Mouse (Mus musculus): ENCODE results near the gene Smoc1. TPM values are rescaled to one million over a fixed set of nuclear protein-coding genes. Genes with fewer than 3 reads are reported as not detected.

Gene Smoc1
- polyA plus RNA-seq, 1 experiment from 2014 or later = 8.6 TPM

DNA sequence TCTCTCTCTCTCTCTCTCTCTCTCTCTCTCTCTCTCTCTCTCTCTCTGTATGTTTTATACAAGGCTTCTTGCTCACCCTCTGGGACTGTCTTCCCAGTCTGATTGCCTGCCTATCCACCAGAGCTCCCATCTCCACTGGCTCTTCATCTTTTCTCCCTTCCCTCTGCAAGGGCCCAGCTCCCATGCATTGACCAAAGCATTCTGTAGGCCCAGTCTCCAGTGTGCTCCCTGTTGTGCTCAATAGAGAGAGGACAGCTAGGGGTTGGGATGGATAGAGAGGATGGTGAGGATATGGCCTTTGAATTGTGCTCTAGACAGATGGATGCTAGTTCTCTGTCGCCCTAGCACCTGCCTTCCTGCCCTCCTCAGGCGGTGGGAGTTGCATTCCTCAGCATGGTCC, 196.7 kb downstream of the Smoc1 start:
- no peak for ATAC-seq (replicated peaks; ENCODE audit: extremely low read depth, insufficient read depth, low FRiP score)
- Histone ChIP-seq H3K4me2 (ENCODE audit: low read depth, low read length) (no peak overlapping the region), H3K9me3 (replicated peaks; ENCODE audit: control insufficient read depth, low read length) (no peaks in the 10 kb centered on the region), H3K27ac (ENCODE audit: low read length) (no peak overlapping the region), H3K27me3 (ENCODE audit: control insufficient read depth, insufficient read depth, low read length) (no peaks in the 10 kb centered on the region; the same call in 1 of the 2 replicates), H3K36me3 (ENCODE audit: control insufficient read depth, insufficient read depth) (no peaks in the 10 kb centered on the region), H3K4me3 (ENCODE audit: low read length) (no peak overlapping the region), H3K9ac (ENCODE audit: low read length) (no peak overlapping the region), H3K4me1 (ENCODE audit: control insufficient read depth, insufficient read depth, low read length) (no peaks in the 10 kb centered on the region)
- 59% methylated on average over 2 of the region's 2 CpGs for WGBS

DNA sequence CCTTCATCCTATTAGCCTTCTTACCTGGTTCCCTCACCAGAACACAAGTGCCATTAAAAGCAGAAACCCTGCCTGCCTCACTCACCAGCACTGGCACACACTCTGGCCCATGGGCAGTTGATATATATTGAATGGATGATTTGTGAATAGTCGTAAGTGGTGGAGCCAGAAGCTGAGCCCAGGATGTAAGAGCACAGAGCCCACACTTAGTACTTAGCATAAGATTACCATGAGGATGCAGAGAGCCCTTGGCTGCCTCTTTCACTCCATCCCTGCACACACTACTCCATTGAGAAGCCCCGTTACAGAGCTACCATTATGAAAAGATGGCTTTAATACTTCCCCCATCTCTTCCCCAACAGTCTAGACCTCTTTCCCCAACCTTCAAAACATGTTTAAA, 198.2 kb downstream of the Smoc1 start:
- no peak overlapping the region for H3K27ac ChIP-seq (ENCODE audit: low read length)
- no peak for ATAC-seq (replicated peaks; ENCODE audit: extremely low read depth, insufficient read depth, low FRiP score)
- H3K4me3 ChIP-seq (ENCODE audit: low read length) = no peak overlapping the region
- 72% methylated on average over 2 of the region's 2 CpGs for WGBS
- no peaks in the 10 kb centered on the region for H3K9me3 ChIP-seq (replicated peaks; ENCODE audit: control insufficient read depth, low read length)
- H3K36me3 ChIP-seq (ENCODE audit: control insufficient read depth, insufficient read depth) = no peaks in the 10 kb centered on the region
- no peaks in the 10 kb centered on the region for H3K4me1 ChIP-seq (ENCODE audit: control insufficient read depth, insufficient read depth, low read length)
- H3K4me2 ChIP-seq (ENCODE audit: low read depth, low read length) = no peak overlapping the region
- H3K27me3 ChIP-seq (ENCODE audit: control insufficient read depth, insufficient read depth, low read length) = no peaks in the 10 kb centered on the region; the same call in 1 of the 2 replicates
- no peak overlapping the region for H3K9ac ChIP-seq (ENCODE audit: low read length)

DNA sequence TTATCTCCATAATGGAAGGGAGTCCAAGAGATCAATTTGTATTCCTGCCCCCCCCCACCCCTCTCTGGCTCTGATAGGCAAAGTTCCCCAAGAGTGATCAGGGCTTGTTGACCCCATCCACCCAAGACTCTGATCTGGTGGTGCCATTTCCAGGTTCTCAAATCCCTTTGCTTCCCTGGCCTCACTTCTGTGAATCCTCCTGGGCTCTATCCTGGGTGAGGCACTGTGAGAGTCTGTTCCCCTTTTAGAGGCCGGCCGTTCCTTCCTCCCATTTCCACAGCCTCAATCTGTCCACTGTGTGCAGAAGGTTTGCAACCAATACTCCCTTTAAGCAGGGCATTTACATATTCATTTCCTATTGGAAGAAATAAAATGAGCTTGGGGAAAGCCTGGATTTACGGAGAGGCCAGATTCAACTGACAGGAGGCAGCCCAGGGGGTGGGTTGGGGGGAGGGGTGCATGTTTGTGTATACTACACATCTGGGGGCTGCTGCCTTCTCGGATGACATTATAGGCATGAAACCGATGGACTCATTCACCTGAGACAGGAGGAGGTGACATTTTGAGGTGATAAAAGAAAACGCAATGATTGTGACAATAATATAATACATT, 199.5 kb downstream of the Smoc1 start:
- 40% methylated on average over 6 of the region's 6 CpGs for WGBS

DNA sequence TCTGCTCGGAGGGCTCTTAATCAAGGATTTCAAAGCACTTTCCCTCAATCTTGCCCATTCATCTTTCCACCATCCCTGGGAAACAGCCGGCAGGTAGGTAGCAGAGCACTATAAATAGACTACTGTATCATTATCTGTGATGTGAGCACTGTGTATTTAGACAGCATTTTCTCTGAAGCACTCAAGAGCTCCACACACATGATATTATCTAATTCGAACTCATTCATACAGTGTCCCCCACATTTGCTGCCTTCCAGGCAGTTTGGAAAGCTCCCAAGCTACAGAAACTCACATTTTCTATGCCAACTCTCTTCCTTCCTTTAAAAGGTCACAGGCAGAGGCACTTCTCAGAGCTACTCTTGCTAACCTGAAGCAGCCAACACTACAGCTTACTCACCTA, 200.0 kb downstream of the Smoc1 start:
- Histone ChIP-seq H3K4me1 (ENCODE audit: control insufficient read depth, insufficient read depth, low read length) (no peaks in the 10 kb centered on the region), H3K9me3 (replicated peaks; ENCODE audit: control insufficient read depth, low read length) (no peaks in the 10 kb centered on the region), H3K36me3 (ENCODE audit: control insufficient read depth, insufficient read depth) (no peaks in the 10 kb centered on the region), H3K9ac (ENCODE audit: low read length) (no peak overlapping the region), H3K4me3 (ENCODE audit: low read length) (no peak overlapping the region), H3K27ac (ENCODE audit: low read length) (no peak overlapping the region), H3K4me2 (ENCODE audit: low read depth, low read length) (no peak overlapping the region), H3K27me3 (ENCODE audit: control insufficient read depth, insufficient read depth, low read length) (no peaks in the 10 kb centered on the region; the same call in 1 of the 2 replicates)
- ATAC-seq (replicated peaks; ENCODE audit: extremely low read depth, insufficient read depth, low FRiP score) = no peak
- WGBS = 43% methylated on average over 3 of the region's 3 CpGs

More for the DNA sequence above, 199.5 kb downstream of the Smoc1 start:
- H3K36me3 ChIP-seq (ENCODE audit: control insufficient read depth, insufficient read depth) = no peaks in the 10 kb centered on the region
- H3K9ac ChIP-seq (ENCODE audit: low read length) = no peak overlapping the region
- H3K4me3 ChIP-seq (ENCODE audit: low read length) = no peak overlapping the region
- H3K4me2 ChIP-seq (ENCODE audit: low read depth, low read length) = no peak overlapping the region
- ATAC-seq (replicated peaks; ENCODE audit: extremely low read depth, insufficient read depth, low FRiP score) = no peak
- H3K27me3 ChIP-seq (ENCODE audit: control insufficient read depth, insufficient read depth, low read length) = no peaks in the 10 kb centered on the region; the same call in 1 of the 2 replicates
- H3K9me3 ChIP-seq (replicated peaks; ENCODE audit: control insufficient read depth, low read length) = no peaks in the 10 kb centered on the region
- no peaks in the 10 kb centered on the region for H3K4me1 ChIP-seq (ENCODE audit: control insufficient read depth, insufficient read depth, low read length)
- no peak overlapping the region for H3K27ac ChIP-seq (ENCODE audit: low read length)

DNA sequence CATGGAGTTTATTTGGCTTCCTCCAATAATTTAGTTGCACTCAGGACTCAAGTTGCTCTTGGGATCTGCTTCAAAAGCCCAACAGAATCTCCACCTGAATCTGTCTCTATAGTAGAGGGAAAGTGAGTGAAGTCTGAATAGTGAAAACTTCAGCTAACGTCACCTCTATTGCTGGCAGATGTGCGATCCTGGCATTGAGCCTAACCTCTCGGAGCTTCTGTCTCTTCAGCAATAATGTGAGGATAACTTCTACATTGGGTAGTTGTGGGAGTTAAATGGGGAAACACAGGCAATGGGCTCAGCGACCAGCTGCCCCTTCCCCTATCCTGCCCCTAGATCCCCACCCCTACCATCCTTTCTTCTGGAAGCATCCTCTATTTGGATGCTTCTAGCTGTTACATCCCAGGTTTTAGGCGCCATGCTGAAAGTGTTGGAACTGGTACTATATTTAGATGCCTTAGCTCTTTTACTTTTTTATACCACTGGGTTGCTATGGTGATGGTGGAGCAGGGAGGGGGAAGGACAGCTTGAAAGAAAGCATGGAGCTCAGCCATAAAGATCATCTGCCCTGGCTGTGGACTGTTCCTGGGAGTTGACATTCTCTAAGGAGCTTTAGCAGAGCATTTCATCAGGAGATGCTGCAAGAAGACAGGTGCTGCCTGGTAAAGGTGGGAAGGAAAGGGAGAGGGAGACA, 201.3 kb downstream of the Smoc1 start:
- Histone ChIP-seq H3K27me3 (ENCODE audit: control insufficient read depth, insufficient read depth, low read length) (no peaks in the 10 kb centered on the region; the same call in 1 of the 2 replicates), H3K4me1 (ENCODE audit: control insufficient read depth, insufficient read depth, low read length) (no peaks in the 10 kb centered on the region), H3K4me2 (ENCODE audit: low read depth, low read length) (no peak overlapping the region), H3K4me3 (ENCODE audit: low read length) (no peak overlapping the region), H3K36me3 (ENCODE audit: control insufficient read depth, insufficient read depth) (no peaks in the 10 kb centered on the region), H3K9ac (ENCODE audit: low read length) (no peak overlapping the region), H3K27ac (ENCODE audit: low read length) (no peak overlapping the region), H3K9me3 (replicated peaks; ENCODE audit: control insufficient read depth, low read length) (no peaks in the 10 kb centered on the region)
- 64% methylated on average over 5 of the region's 5 CpGs for WGBS
- no peak for ATAC-seq (replicated peaks; ENCODE audit: extremely low read depth, insufficient read depth, low FRiP score)

DNA sequence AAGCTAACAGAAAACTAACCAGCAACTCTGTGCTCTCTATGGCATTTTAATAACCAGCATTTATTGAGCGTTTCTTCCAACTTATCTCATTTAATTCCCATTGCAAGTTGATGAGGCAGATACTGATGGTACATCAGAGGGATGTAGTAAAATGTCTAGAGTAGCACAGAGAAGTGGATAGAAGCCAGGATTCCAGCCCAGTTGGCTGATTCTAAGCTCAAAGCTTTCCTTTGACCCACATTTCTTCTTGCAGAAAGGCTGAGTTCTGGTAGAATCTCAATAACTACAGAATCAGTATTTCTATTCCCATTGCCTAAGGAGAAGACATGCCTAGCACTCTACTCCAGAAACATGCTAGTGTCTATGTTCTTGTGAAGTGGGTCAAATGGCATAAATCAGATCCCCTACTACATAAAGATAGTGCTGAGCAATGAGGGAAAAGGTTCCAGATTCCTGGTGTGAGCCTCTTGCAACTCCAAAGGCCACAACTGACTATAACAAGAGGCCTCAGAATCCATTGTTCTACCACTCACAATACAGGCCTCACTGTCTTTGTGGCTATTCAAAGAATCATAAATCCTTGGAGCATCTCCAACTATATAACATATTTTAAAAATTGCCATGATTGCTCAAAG, 207.3 kb downstream of the Smoc1 start:
- no peak for ATAC-seq (replicated peaks; ENCODE audit: extremely low read depth, insufficient read depth, low FRiP score)
- H3K9ac ChIP-seq (ENCODE audit: low read length) = no peak overlapping the region
- no peaks in the 10 kb centered on the region for H3K4me1 ChIP-seq (ENCODE audit: control insufficient read depth, insufficient read depth, low read length)
- no peak overlapping the region for H3K27ac ChIP-seq (ENCODE audit: low read length)
- no peak overlapping the region for H3K4me2 ChIP-seq (ENCODE audit: low read depth, low read length)
- H3K27me3 ChIP-seq (ENCODE audit: control insufficient read depth, insufficient read depth, low read length) = no peaks in the 10 kb centered on the region
- 0 out of 2 replicates have a peak, but pooled peaks cover 4% of the 10 kb centered on the region for H3K9me3 ChIP-seq (replicated peaks; ENCODE audit: control insufficient read depth, low read length)
- 78% methylated on average over 1 of the region's 1 CpGs for WGBS
- H3K4me3 ChIP-seq (ENCODE audit: low read length) = no peak overlapping the region
- H3K36me3 ChIP-seq (ENCODE audit: control insufficient read depth, insufficient read depth) = no peaks in the 10 kb centered on the region

DNA sequence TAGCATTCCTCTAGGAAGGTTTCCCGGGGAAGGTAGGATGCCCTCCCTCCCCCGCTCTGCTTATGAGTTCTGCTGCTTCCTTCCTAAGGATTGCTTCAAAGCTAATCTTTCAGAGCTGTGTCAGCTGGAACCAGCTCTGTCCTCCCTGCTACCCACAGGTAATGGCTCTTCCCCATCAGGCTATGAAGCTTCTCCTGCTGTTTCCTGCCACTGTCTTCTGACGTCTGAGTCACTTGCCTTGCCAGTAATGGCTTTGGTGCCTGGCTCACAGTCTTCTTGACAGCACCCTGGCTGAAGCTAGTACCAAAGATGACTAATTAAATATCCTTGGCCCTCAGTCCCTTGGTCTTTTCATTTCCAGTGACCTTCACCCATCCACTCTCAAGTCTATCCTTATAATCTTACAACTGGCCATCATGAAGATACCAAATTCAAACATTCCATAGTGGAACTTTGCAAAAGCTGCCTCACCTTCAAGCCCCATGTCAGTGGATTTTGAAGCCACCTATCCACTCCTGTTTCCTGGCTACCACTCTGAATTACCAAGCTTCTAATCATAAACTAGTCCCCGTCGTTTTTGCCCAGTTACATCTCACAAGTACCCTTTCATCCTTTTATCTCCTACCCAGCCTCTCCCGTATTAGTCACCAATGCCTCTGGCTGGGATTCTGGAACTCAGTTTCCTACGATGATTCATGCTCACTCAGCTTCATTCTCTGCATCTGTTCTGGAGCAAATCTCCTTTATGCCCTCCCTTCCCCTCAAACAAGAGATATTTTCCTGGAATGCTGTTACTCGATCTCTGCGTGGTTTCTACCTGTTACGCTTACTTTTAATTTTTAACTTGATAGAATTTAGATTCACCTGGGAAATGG, 209.1 kb downstream of the Smoc1 start:
- Histone ChIP-seq H3K9ac (ENCODE audit: low read length) (no peak overlapping the region), H3K27ac (ENCODE audit: low read length) (no peak overlapping the region), H3K36me3 (ENCODE audit: control insufficient read depth, insufficient read depth) (no peaks in the 10 kb centered on the region), H3K9me3 (replicated peaks; ENCODE audit: control insufficient read depth, low read length) (0 out of 2 replicates have a peak, but pooled peaks cover 4% of the 10 kb centered on the region), H3K4me2 (ENCODE audit: low read depth, low read length) (no peak overlapping the region), H3K27me3 (ENCODE audit: control insufficient read depth, insufficient read depth, low read length) (no peaks in the 10 kb centered on the region), H3K4me3 (ENCODE audit: low read length) (no peak overlapping the region), H3K4me1 (ENCODE audit: control insufficient read depth, insufficient read depth, low read length) (no peaks in the 10 kb centered on the region)
- WGBS = 69% methylated on average over 10 of the region's 10 CpGs
- ATAC-seq (replicated peaks; ENCODE audit: extremely low read depth, insufficient read depth, low FRiP score) = no peak
